Mouse (Mus musculus): ENCODE data around the gene Slc5a3.
"Not testable (repeated sequence)": the region's sequence is repeated elsewhere in the genome, so short reads cannot be mapped to it uniquely, and the experiment has no call there.

Slc5a3 gene

GRCm38 (mm10) chr16:92064801-92065200 is 6.7 kb downstream of the Slc5a3 start:
- DNase-seq = no peak

DNA sequence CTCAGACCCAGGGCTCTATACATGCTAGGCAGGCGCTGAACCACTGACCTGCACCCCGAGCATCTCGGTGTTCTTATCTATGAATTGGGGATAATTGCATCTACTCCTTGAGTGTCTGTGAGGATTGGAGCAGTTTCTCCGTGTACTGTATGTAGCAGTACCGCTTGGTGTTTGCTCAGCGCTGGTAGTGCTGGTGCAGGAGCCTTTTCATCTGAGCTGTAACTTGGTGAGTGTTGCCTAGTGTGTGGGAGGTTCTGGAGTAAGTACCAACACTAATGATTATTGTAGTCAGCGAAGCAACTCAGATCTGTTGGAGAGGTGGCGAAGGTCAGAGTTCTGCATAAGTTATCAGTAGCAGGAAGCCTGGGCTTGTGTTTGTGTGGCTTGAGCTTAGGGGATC is 12.2 kb downstream of the Slc5a3 start:
- DNase-seq = no peak

GRCm38 (mm10) chr16:92076797-92077196 is 18.7 kb downstream of the Slc5a3 start:
- no peak for DNase-seq

GRCm38 (mm10) chr16:92083771-92084453 is 25.8 kb downstream of the Slc5a3 start:
- DNase-seq = no peak

- DNase-seq = no peak
Measured at GRCm38 (mm10) chr16:92089225-92089624, 31.1 kb downstream of the Slc5a3 start.

DNA sequence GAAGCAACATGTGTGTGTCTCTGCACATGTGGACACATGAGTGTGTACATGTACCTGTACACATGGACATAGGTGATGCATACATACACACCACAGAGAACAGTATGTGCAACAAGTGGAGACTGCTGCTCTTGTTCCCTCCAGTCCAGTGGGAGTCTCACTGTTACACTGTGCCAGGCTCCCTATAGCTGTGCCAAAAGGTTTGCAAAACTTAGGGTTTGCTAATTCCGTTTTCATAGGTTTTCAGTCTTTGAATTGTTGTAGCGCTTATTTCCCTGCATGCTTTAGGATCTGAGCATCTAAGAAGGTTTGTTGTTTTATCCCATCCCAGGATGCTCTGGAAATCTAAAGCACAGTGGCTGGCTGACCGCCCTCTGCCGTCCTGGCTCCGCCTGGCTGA is 33.8 kb downstream of the Slc5a3 start:
- DNase-seq = no peak

DNA sequence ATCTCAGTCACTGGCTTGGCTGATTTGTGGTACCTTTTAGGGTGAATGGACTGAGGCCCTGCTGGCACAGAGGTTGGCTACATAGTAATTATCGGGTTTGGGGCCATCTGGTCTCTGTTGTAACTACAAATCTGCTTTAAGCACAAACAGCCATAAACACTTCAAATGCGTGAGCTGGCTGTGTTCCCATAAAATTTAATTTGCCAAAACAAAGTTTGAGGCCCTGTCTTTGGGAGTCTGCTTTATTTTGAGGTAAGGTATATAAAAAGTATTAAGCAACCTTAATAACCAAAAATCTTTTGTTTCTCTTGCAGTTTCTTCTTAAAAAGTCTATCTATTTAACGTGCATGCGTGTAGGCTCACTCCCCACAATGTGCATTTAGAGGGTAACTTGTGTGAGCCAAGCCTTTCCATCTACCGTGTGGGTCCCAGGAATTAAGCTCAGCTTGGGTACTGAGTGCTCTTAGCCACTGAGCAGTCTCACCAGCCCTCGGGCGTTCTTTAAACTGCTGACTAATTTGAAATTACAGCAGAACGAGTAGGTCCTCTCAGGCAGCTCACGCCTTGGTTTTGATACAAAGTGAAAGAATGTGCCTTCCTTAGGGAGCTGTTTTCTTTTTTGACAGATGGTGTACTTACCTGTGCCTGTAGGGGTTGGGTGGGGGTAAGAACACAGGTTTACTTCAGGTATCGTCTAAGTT is 40.4 kb downstream of the Slc5a3 start:
- DNase-seq = no peak

DNA sequence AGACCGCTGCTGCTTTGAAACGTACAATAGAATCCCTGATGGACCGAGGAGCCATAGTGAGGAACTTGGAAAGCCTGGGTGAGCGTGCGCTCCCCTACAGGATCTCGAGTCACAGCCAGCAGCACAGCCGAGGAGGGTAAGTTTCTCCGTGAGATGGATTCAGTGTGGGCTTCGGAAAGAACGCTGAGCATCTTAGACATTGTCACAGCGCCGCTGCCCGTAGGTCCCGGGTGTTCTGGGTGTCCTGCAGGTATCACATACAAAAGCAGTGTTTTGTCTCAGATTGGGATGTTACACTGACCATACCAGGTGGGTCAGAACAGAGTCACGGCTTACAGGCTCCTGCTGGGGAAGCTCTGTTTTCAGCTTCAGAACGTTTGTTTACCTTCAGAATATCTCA is 41.5 kb downstream of the Slc5a3 start:
- no peak for DNase-seq

- DNase-seq = peak; percentile 31
Measured at GRCm38 (mm10) chr16:92100111-92100510, 42.0 kb downstream of the Slc5a3 start.

GRCm38 (mm10) chr16:92102115-92102514 is 44.0 kb downstream of the Slc5a3 start:
- no peak for DNase-seq

DNA sequence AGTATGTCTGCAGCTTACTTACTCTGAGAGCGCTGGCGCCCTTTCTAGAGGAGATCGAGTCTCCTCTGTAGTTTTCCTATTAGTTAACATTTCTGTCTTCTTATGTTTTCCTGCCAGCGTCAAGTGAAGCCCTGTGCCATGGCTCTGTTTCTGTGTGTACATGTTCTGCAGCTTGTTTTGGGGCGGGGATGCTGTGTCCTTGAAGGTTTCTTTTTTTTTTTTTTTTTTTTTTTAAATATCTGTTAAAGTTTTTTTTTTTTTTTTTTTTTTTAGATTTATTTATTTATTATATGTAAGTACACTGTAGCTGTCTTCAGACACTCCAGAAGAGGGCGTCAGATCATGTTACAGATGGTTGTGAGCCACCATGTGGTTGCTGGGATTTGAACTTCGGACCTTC is 44.8 kb downstream of the Slc5a3 start:
- DNase-seq = not testable (repeated sequence)

- no peak for DNase-seq
Measured at GRCm38 (mm10) chr16:92103572-92104331, 45.6 kb downstream of the Slc5a3 start.

DNA sequence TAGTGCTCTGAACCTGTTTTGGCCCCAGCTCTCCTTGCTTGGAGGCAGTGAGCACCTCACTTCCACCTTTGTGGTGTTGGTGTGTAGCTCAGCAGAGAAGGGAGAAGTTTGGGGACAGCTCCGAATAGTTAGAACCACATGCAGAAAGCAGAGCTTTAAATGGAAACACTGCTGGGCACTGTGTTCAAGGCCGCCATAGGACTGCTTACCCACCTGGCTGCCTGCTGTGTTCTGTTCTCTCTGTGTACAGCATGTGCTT is 46.1 kb downstream of the Slc5a3 start:
- no peak for DNase-seq

GRCm38 (mm10) chr16:92104951-92105350 is 46.8 kb downstream of the Slc5a3 start:
- DNase-seq = no peak

- no peak for DNase-seq
Measured at GRCm38 (mm10) chr16:92105631-92106030, 47.5 kb downstream of the Slc5a3 start.

- DNase-seq = no peak
Measured at GRCm38 (mm10) chr16:92107346-92107745, 49.2 kb downstream of the Slc5a3 start.

- DNase-seq = peak; percentile 44
Measured at GRCm38 (mm10) chr16:92114706-92115241, 56.7 kb downstream of the Slc5a3 start.

DNA sequence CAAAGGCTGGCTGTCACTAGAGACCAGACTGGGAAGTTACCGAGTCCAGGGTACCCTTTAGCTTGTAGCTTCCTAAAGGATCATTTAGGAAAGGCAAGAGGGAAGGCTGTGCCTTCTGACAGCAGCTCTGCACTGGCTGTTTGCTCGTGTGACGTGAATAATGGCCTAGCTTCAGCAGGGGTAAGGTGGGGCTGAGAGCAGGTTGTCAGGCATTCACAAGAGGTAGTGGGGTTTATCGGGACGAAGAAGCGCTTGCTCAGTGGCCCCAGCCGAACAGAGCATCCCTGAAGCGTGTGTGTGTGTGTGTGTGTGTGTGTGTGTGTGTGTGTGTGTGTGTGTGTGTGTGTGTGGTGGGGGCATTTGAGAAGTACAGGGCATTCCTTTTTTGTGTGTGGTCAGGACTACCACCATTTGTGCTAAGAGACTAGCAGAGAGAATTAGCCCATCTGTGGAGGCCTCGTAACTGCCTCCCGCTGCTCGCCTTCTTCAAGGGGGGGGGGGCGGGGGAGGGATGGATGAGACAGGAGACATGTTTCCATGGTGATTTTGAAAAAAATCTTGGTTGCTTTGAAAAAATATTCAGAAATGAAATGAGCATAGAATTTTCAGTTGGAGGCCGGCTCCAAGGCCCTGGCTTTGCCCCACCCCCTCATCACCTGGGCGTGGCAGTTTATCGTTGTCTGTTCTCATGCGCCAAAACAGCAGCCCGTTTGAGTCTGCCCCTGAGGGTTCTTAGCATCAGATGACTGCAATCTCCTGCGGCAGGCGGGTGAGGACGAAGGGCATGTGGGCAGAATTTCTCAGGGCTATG is 57.7 kb downstream of the Slc5a3 start:
- peak; percentile 63 for DNase-seq

DNA sequence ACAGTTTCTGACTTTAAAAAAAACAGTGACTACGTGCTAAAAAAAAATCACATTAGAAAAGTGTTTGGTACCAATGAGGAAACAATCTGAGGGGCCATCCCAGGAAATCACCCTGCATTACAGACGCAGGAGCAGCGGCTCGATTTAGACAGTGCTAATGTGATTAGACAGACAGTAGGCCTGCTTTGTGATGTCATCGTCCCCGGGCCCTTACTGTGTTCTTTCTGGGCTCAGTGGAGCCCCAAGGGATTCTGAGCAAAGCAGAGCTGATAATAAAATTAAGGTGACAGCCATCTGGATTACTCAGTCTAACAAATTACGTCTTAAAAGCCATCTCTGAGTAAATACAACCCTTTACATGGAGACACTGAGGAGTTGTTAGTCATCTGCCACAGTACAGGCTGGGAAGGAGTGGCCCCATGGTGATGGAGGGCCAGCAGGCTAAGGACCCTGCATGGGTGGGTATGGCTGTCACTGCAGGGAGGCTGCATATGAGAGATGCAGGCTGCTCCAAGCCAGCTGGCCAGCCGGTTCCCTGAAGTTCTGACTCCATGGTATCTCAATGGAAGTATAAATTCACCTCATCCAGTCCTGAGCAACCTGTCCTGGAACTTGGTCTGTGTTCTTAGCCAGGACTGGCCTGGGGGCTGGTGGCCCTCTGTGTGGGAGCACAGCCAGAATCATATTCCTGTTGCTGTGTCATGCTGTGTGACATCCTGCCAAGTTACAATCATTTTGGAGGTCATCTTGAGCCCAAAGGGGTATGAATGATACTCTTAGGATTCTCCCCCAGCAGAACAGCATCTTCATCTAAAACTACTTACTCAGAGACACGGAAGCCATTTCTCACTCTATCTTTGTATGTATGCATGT is 59.5 kb downstream of the Slc5a3 start:
- no peak for DNase-seq

- DNase-seq = no peak
Measured at GRCm38 (mm10) chr16:92119013-92119515, 60.9 kb downstream of the Slc5a3 start.

DNA sequence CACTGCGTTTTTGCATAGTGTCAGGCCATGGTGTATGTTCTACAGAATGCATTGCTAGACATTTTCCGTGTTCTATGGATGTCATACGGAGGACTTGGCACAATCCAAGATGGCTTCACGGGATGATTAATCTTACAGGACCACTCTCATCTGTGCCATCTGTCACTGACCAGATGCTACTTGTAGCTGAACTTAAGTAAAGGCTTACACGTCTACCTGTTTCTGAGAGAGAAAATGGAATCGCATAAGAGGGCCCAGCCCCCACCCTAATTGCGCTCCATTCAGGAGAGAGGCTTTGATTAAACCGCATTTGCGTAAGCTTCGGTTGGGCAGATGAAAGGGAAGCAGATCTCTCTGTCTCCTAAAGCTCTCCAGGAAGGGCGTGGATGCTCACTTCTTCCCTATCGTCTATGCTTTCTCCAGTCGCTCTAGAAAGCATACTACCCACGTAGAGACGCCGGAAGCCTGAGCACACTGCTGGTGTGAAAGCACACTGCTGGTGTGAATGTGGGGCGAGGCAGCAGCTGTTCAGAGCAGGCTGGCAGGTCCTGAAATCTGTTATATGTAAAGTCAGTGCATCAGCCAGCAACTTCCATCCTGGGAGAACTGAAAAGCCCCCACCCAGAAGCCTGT is 62.9 kb downstream of the Slc5a3 start:
- DNase-seq = no peak

All from right cerebral cortex, postnatal 4 days (tissue).